12 mouse cellular contexts compared by ENCODE assay signal in the genomic region with DNA sequence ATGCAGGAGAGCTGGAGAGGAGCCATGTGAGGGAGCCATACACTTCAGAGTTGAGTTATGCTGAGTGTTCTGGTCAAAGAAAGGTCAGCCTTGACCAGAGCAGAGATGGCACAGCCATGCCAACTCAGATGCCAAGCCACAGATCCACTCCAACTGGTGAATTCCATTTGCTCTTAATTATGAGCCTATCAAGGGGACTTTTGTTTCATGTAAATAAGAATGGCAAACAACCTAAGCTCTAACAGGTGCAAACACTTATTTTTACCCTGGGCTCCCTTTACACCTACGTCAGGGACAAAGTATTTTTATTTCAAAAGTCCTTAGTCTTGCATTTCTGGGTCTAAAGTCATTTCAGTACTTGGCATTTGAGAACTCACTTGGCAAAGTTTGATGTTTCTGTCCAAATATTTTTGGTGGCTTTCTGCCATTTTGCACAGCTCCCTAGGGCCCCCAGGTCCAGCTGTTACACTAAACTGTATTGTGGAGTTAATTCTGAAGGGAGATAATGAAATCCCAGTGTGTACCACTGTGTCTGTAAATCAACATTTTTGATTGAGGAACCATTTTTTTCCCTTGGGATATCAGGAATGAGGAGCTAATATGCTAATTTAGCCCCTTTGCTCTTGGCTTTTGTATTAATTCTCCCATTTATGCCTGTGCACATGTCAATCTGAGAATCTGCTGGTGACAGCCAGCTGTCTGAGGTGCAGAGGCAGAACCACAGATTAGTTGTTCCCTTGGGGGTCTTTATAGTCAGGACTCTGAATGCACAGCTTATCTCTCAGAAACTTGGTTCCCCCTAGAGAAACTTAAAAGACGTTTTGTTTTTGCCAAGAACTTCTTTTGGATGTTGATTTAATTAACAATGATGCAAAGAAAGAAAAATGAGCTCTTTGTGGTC.
DNase-seq lines count a peak whose midpoint lies in the region; ATAC-seq and TF ChIP-seq lines count a peak whose summit lies in the region.
"Had no signal": no experiment of that assay in that cellular context is flagged by ENCODE, and none has a peak within 500 bp of the region (broad histone marks: within the 10 kb centered on the region; RNA-seq: fewer than 3 reads in every experiment).

No protein-coding gene starts in this region.

- H3K27ac ChIP-seq in neural tube, embryonic 11.5 days (ENCODE audit: low read depth, low read length) = no peak overlapping the region
- no peak overlapping the region for H3K27ac ChIP-seq in left cerebral cortex, adult 2 months
- H3K27ac ChIP-seq: intestine, embryonic 15.5 days; liver, embryonic 12.5 days had no signal

- no peaks in the 10 kb centered on the region for H3K27me3 ChIP-seq in neural tube, embryonic 11.5 days (ENCODE audit: control insufficient read depth, insufficient read depth, low read length)
- H3K27me3 ChIP-seq: intestine, embryonic 15.5 days; liver, embryonic 12.5 days had no signal

- no peaks in the 10 kb centered on the region for H3K36me3 ChIP-seq in neural tube, embryonic 11.5 days (ENCODE audit: control insufficient read depth, insufficient read depth, low read length)
- H3K36me3 ChIP-seq: intestine, embryonic 15.5 days; liver, embryonic 12.5 days had no signal

- H3K4me1 ChIP-seq in neural tube, embryonic 11.5 days (ENCODE audit: control insufficient read depth, insufficient read depth, low read length) = no peaks in the 10 kb centered on the region
- H3K4me1 ChIP-seq: intestine, embryonic 15.5 days; liver, embryonic 12.5 days had no signal

- H3K4me2 ChIP-seq in neural tube, embryonic 11.5 days (ENCODE audit: low read depth) = no peak overlapping the region
- H3K4me2 ChIP-seq: intestine, embryonic 15.5 days; liver, embryonic 12.5 days had no signal

- intact Hi-C loops in heart, postnatal 36 days (cut with DNase I) = no loop called here
- intact Hi-C loops in left cerebral cortex, adult 2 months (cut with DNase I) = no loop called here

- WGBS in neural tube, embryonic 11.5 days = 59% methylated on average over 2 of the region's 2 CpGs

- H3K4me3 ChIP-seq in neural tube, embryonic 11.5 days (ENCODE audit: low read depth, low read length) = no peak overlapping the region
- no peak overlapping the region for H3K4me3 ChIP-seq in left cerebral cortex, adult 2 months
- H3K4me3 ChIP-seq: intestine, embryonic 15.5 days; liver, embryonic 12.5 days had no signal

- no peak overlapping the region for H3K9ac ChIP-seq in neural tube, embryonic 11.5 days (ENCODE audit: low read length)
- H3K9ac ChIP-seq: intestine, embryonic 15.5 days; liver, embryonic 12.5 days had no signal

- ATAC-seq in neural tube, embryonic 11.5 days (ENCODE audit: insufficient read depth, low FRiP score, low TSS enrichment) = no peak
- ATAC-seq: intestine, embryonic 15.5 days; liver, embryonic 12.5 days had no signal

- H3K9me3 ChIP-seq in neural tube, embryonic 11.5 days (ENCODE audit: control insufficient read depth, low read length) = no peaks in the 10 kb centered on the region
- H3K9me3 ChIP-seq: intestine, embryonic 15.5 days; liver, embryonic 12.5 days had no signal

- peak; percentile 16 for DNase-seq in cerebellum, postnatal 10 days
- no peak for DNase-seq in cerebellum, adult 11 months
- DNase-seq in neural tube, embryonic 11.5 days (ENCODE audit: low spot score) = peak; percentile 11
- DNase-seq in neural tube, embryonic 10.5 days (ENCODE audit: extremely low spot score, low spot score) = no peak
- DNase-seq in heart, postnatal 36 days = peak; percentile 48 to 52
- no peak for DNase-seq in thymus, postnatal 36 days
- no peak for DNase-seq in ovary, postnatal 36 days (ENCODE audit: low spot score)
- DNase-seq in left cerebral cortex, adult 2 months (ENCODE audit: extremely low spot score in 1 of 2, low spot score in 2 of 2) = no peak
- DNase-seq: B cell, adult 2 months; thymus, adult 2 months had no signal

- no peak for TF ChIP-seq CTCF in left cerebral cortex, adult 2 months (IDR thresholded peaks at IDR 0.05)

Comparison
In these comparisons a context has a peak if more than half of its experiments do, and no peak if none do; other contexts are left out.
1. DNase-seq: peak in cerebellum, postnatal 10 days (2 of 2), neural tube, embryonic 11.5 days (single experiment) and heart, postnatal 36 days (2 of 2); none in cerebellum, adult 11 months (single experiment), neural tube, embryonic 10.5 days (single experiment), thymus, postnatal 36 days (0 of 2), ovary, postnatal 36 days (single experiment) and left cerebral cortex, adult 2 months (0 of 2).